Mouse (Mus musculus): ENCODE measurements around the gene Stx1a. TPM values are rescaled to one million over a fixed set of nuclear protein-coding genes. Genes with fewer than 3 reads are reported as not detected.
A peak's percentile ranks its signal among the peaks of the same experiment; 100 is the strongest.

Gene Stx1a
- polyA plus RNA-seq, 1 experiment from 2014 or later: 13.5 TPM

- 0 out of 2 replicates have a peak, but pooled peaks cover 4% of the 10 kb centered on the region for H3K4me1 ChIP-seq (ENCODE audit: control insufficient read depth, insufficient read depth, low read length)
Observed at GRCm38 (mm10) chr5:135080539-135080938, 57.3 kb downstream of the Stx1a start.

GRCm38 (mm10) chr5:135086871-135087270 is 63.6 kb downstream of the Stx1a start:
- Histone ChIP-seq H3K4me3 (ENCODE audit: low read length) (no peak overlapping the region), H3K4me2 (replicated peaks; ENCODE audit: low read depth, low read length) (no peak overlapping the region), H3K4me1 (ENCODE audit: control insufficient read depth, insufficient read depth, low read length) (peaks cover 4% of the 10 kb centered on the region; the same call in 1 of the 2 replicates), H3K9ac (ENCODE audit: low read depth, low read length) (no peak overlapping the region), H3K9me3 (ENCODE audit: control insufficient read depth, low read length) (no peaks in the 10 kb centered on the region), H3K27ac (ENCODE audit: low read depth, low read length) (no peak overlapping the region), H3K27me3 (ENCODE audit: control insufficient read depth, insufficient read depth, low read length) (peaks cover 30% of the 10 kb centered on the region), H3K36me3 (ENCODE audit: control insufficient read depth, insufficient read depth, low read length) (no peaks in the 10 kb centered on the region)
- no peak for ATAC-seq (ENCODE audit: low FRiP score, low TSS enrichment)
- WGBS: 29% methylated on average over 4 of the region's 4 CpGs

More at GRCm38 (mm10) chr5:135080539-135080938, 57.3 kb downstream of the Stx1a start:
- no peak for ATAC-seq (ENCODE audit: low FRiP score, low TSS enrichment)
- Histone ChIP-seq H3K9ac (ENCODE audit: low read depth, low read length) (no peak overlapping the region), H3K36me3 (ENCODE audit: control insufficient read depth, insufficient read depth, low read length) (no peaks in the 10 kb centered on the region), H3K27me3 (ENCODE audit: control insufficient read depth, insufficient read depth, low read length) (no peaks in the 10 kb centered on the region), H3K27ac (ENCODE audit: low read depth, low read length) (no peak overlapping the region), H3K9me3 (ENCODE audit: control insufficient read depth, low read length) (no peaks in the 10 kb centered on the region), H3K4me2 (replicated peaks; ENCODE audit: low read depth, low read length) (no peak overlapping the region), H3K4me3 (ENCODE audit: low read length) (no peak overlapping the region)
- WGBS: 86% methylated on average over 5 of the region's 5 CpGs

GRCm38 (mm10) chr5:135089653-135090052 is 66.4 kb downstream of the Stx1a start, which contains the start of gene Mlxipl:
Mlxipl (plus strand) TSS chr5:135089890.
- 3% methylated on average over 37 of the region's 39 CpGs for WGBS
- Histone ChIP-seq H3K27ac (ENCODE audit: low read depth, low read length) (no peak within 1 kb of the TSS), H3K4me1 (ENCODE audit: control insufficient read depth, insufficient read depth, low read length) (peaks cover 4% of the 10 kb centered on the region; the same call in 1 of the 2 replicates), H3K9ac (ENCODE audit: low read depth, low read length) (no peak within 1 kb of the TSS), H3K27me3 (ENCODE audit: control insufficient read depth, insufficient read depth, low read length) (peaks cover 35% of the 10 kb centered on the region), H3K36me3 (ENCODE audit: control insufficient read depth, insufficient read depth, low read length) (no peaks in the 10 kb centered on the region), H3K4me3 (ENCODE audit: low read length) (peak within 1 kb of the TSS; percentile 19), H3K9me3 (ENCODE audit: control insufficient read depth, low read length) (no peaks in the 10 kb centered on the region), H3K4me2 (replicated peaks; ENCODE audit: low read depth, low read length) (peak within 1 kb of the TSS; percentile 38)
- no peak; the same call in 1 of the 2 replicates for ATAC-seq (ENCODE audit: low FRiP score, low TSS enrichment)

Other genes with a start within 250 kb of the Stx1a start
- not detected in 2 replicates for gene Tmem270, start 116.7 kb upstream of the Stx1a start, polyA plus RNA-seq (2014; fragmentation: Nextera tagmentation; extraction: Ambion mirVana)
- gene Cldn13, start 108.0 kb upstream of the Stx1a start, polyA plus RNA-seq (2014; fragmentation: Nextera tagmentation; extraction: Ambion mirVana): 0.20 and 0.24 TPM in 2 replicates
- 19.4 and 26.6 TPM in 2 replicates for gene Mettl27, start 91.1 kb upstream of the Stx1a start, polyA plus RNA-seq (2014; fragmentation: Nextera tagmentation; extraction: Ambion mirVana)
- gene Cldn4, start 76.5 kb upstream of the Stx1a start, polyA plus RNA-seq (2014; fragmentation: Nextera tagmentation; extraction: Ambion mirVana): 73.4 and 76.1 TPM in 2 replicates
- 47.0 and 54.7 TPM in 2 replicates for gene Cldn3, start 37.3 kb upstream of the Stx1a start, polyA plus RNA-seq (2014; fragmentation: Nextera tagmentation; extraction: Ambion mirVana)
- gene Abhd11, start 14.3 kb upstream of the Stx1a start, polyA plus RNA-seq (2014; fragmentation: Nextera tagmentation; extraction: Ambion mirVana): 73.5 and 78.9 TPM in 2 replicates
- gene Dnajc30, start 40.7 kb downstream of the Stx1a start, polyA plus RNA-seq (2014; fragmentation: Nextera tagmentation; extraction: Ambion mirVana): 33.4 and 34.4 TPM in 2 replicates
- gene Bud23, start 41.5 kb downstream of the Stx1a start, polyA plus RNA-seq (2014; fragmentation: Nextera tagmentation; extraction: Ambion mirVana): 118 and 156 TPM in 2 replicates
- 8.9 and 12.6 TPM in 2 replicates for gene Vps37d, start 54.8 kb downstream of the Stx1a start, polyA plus RNA-seq (2014; fragmentation: Nextera tagmentation; extraction: Ambion mirVana)
- 3.9 and 6.4 TPM in 2 replicates for gene Mlxipl, start 66.4 kb downstream of the Stx1a start, polyA plus RNA-seq (2014; fragmentation: Nextera tagmentation; extraction: Ambion mirVana)
- 11.9 and 24.5 TPM in 2 replicates for gene Tbl2, start 126.2 kb downstream of the Stx1a start, polyA plus RNA-seq (2014; fragmentation: Nextera tagmentation; extraction: Ambion mirVana)
- 47.9 and 56.1 TPM in 2 replicates for gene Bcl7b, start 144.8 kb downstream of the Stx1a start, polyA plus RNA-seq (2014; fragmentation: Nextera tagmentation; extraction: Ambion mirVana)
- 35.8 and 68.8 TPM in 2 replicates for gene Baz1b, start 163.8 kb downstream of the Stx1a start, polyA plus RNA-seq (2014; fragmentation: Nextera tagmentation; extraction: Ambion mirVana)
- 0.54 and 1.1 TPM in 2 replicates for gene Fzd9, start 227.7 kb downstream of the Stx1a start, polyA plus RNA-seq (2014; fragmentation: Nextera tagmentation; extraction: Ambion mirVana)